In genomic region chr11:82863488-82863931, GRCm38 (mm10) we compare ENCODE assay signal across 1 mouse cellular context.
TF ChIP-seq lines count a peak whose summit lies in the region.

No protein-coding gene starts in this region.

TF ChIP-seq in MEL, 35 proteins besides CTCF, POLR2A, EP300 and RAD21:
- peak; percentile 18; the same call in 1 of the 2 replicates for TF ChIP-seq MXI1 (IDR thresholded peaks at IDR 0.05; ENCODE audit: low read depth, low read length)
- peak; percentile 36 for TF ChIP-seq ZNF384 (IDR thresholded peaks at IDR 0.05; ENCODE audit: low read depth, low read length)
- 0 out of 2 replicates have a peak, but pooled peaks have one; percentile 27 for TF ChIP-seq TCF12 (IDR thresholded peaks at IDR 0.05; ENCODE audit: low read depth, low read length)
- TF ChIP-seq RCOR1 (IDR thresholded peaks at IDR 0.05; ENCODE audit: low read depth, low read length), result 0 out of 2 replicates have a peak, but pooled peaks have one; percentile 28
- TF ChIP-seq MYB (IDR thresholded peaks at IDR 0.05; ENCODE audit: low read depth, low read length), result no peak
- no peak for TF ChIP-seq POLR2AphosphoS5 (IDR thresholded peaks at IDR 0.05; ENCODE audit: borderline replicate concordance, low read depth, low read length)
- TF ChIP-seq SMC3 (IDR thresholded peaks at IDR 0.05; ENCODE audit: low read depth, low read length), result no peak
